Mouse (Mus musculus) layer of hippocampus, adult 9-11 months (tissue): ENCODE results near the gene Cdhr3.
A peak's percentile ranks its signal among the peaks of the same experiment; 100 is the strongest.

Experiments
- DNase-seq: peaks from one replicate; pipeline ENCODE4 v3.0.0; 2022

Gene Cdhr3

DNA sequence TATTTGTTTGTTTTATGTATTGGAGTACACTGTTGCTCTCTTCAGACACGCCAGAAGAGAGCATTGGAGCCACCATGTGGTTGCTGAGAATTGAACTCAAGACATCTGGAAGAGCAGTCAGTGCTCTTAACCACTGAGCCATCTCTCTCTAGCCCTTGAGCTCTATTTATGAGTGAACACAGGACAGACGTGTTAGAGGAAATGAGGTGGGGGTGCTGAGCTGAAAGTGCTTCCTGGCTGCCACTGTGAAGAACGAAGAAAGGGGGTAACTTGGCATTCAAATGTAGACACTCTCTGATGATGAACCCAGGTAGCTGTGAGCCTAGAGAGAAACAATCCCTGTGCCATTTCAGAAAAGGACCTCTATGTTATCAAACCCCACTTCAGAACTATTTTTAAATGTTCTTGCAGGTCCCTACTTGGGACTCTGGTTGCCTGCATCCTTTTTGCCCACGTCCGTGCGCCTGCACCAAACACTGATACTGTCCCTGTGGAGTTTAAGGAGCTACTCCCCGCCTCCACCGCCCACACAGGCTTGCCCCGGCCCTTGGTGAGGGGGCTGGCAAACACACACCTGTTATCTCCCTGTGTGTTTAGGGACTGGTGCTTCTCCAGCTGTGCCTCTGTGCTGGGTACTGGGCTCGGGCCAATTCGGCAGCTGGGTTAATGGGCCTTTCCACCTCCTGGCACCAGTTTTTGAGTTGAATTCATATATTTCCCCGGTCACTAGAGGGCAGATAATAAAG, 58.2 kb downstream of the Cdhr3 start:
- DNase-seq = no peak

DNA sequence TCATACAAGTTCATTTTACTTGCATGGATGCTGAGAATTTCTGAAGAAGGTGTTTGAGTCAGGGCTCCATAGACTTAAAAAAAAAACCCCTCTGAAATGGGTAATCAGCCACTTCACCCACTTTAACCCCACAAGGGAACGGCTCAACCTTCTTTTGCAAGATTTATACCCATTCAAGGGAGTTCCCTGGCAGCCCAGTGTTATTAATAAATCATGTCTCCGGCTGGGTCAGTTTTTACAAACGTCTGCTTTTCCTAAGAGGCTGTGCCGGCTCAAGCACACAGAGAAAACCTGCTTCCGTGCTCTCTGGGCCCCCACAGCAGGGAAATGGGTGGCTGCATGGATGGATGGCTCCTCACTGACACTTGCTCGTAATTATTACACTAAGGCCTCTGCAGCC, 59.5 kb downstream of the Cdhr3 start:
- DNase-seq = no peak

DNA sequence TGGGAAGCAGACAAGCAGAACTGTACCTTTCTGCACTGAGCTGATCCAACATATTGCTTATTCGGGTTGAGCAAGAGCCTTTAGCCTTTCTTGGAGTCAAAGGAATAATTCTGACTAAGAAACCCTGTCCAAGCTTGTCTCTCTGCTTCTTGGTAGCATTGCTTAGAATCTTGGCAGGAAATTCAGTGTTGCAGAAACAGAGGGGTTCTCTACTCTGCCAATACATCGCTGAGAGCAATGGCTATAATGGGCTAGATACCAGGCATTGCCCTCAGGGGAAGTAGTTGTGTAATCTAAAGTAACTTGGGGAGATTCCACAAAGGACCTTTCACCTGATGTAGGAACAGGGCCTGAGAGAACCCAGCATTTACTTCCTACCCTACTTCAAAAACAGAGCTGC, 62.1 kb downstream of the Cdhr3 start:
- DNase-seq = no peak

DNA sequence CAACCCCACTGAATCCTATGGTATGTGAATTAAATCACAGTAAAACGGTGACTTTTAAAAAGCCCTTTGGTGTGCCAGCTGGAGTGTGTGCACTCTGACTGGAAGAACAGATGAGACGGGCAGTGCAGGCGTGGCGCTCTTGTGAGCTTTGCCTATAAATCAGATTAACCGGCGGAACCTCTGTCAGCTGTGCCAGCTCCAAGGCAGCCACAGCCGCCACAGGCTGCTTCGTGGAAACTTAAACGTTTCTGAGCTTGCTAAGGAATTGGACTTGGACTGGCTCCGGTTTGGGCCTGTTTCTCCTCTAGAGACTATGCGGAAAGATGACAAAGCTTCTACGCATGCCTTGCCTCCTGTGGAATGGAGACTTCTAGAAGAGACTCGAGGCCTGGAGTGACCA, 62.6 kb downstream of the Cdhr3 start:
- DNase-seq = no peak

DNA sequence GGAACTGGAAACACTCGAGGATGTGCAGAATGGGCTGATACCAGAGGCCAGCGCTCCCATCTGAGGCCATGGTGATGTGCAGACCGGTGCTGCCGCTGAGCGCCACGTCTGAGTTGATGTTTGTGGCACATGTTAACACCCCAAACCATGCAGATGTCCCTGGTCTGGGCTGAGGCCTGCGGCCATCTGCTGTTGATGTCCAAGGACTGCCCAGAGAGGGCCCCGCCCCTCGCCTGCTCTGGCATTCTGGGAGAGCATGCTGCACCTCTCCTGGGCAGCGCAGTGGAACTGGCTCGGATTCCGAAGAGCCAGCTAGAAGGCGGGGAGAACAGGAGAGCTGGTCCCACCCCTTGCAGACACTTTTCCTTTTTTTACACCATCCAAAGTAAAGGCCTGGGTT, 64.0 kb downstream of the Cdhr3 start:
- DNase-seq = no peak

DNA sequence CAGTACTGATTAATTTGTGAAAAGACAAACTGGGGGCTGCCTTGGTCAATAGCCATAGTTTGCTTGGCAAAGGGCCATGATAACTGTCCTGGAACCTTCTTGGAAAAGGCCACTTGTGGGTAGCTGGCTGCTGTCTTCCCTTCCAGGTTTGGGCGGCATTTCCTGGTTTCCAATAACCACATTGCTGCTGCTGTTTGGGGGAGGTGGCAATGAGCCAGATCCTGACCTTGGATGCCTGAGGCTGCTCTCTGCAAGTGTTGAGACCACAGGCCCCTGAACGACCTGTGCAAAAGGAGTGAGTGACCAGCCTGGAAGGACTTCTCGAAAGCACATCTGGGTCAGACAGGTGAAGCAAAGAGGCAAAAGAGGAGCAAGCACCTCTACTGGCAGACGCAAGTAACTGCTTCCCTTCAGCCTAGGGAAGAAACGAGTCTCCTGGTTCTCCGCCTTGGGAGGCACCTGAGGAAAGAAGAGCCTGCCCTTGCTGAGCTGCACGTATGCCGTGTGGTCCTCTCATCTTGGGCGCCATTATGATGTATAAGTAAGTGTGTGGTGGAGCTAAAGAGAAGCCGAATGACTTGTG, 64.5 kb downstream of the Cdhr3 start:
- no peak for DNase-seq

DNA sequence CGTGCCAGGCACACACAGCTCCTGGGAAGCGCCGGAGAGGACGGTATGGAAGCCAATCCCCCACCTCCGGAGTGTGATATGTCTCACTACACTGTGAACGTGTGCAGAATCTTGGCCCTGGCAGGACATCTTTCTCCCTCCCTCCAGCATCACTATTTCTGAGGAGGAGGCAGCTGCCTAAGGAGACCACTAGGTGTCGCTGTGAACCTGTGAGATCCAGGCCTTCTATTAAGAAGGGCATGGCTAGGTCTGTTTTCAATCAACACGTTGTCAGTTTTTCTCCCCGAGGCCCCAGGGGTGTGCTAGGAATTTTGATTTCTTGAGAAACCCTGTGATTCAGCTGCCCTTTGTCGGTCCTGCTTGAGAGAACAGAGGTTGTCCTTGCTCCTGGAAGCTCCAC, 65.6 kb downstream of the Cdhr3 start:
- DNase-seq = peak; percentile 73

DNA sequence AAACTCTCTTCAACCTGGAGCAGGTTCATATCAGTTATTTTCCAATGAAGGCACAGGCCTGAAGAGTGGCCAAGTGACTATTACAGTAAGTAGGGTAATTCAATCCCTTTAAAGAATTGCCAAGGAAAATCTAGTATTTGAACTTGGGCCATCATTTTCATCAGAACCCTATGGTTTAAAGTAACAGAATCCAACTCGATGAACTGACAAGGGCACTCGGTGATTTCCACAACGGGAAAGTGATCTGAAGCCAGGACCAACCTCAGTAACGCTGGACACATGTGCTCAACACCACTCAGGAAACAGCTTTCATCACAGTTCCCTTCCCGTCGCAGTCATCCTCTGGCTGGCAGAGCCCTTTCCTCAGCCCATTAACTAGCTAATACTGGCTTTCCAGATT, 68.2 kb downstream of the Cdhr3 start:
- DNase-seq = no peak

DNA sequence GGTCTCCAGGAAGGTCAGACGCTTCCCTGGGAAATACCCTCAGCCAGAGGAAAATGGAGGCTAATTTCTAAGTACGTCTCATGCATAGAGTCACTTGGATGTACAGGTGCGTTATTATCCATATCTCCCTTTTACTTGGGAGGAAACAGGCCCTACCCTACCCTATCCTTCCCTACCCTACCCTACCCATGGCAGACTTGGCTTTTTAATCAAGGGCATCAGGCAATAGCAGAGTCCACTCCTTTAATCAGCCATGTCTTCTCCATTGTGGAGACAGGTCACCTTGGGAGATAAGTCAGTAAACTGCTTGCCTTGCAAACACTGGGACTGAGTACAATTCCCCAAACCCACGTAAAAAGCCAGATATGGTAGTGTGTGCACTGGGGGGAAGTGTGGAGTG, 70.9 kb downstream of the Cdhr3 start:
- DNase-seq = no peak

DNA sequence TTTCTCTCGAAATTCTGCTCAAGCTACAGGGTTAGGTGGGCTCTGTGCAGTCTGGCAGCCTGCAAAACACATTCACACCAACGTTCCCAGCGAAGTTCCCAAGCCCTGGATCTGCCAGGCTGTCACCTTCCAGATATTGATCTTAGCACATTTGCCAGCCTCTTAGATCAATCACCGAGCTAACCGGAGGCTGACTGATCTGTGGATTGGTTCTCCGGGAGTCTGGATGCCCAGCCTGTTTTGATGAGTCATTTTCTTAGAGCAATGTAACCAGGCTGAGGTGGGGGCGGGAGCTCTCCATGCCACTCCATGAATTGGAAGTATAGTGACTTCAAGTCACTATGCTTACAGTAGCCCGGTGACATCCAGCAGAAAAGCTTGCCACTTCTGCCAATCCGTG, 71.5 kb downstream of the Cdhr3 start:
- no peak for DNase-seq

DNA sequence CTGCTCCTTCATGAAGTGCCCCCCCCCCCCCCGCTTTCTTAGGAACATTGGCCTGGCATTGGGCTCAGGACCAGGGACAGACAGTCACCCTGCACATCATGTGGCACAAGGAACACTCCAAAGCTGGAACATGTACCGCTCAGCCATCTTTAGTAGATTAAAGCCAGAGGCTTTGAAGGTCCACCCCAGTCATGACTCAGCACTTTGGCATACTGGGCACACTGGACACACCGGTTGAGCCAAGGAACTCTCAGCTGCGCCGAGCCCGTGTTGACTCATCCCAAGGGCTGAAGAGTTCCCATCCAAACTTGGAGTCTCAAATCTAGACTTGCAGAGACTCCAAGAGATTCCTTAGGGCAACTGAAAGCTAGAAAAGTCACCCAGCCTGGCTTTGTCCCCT, 72.7 kb downstream of the Cdhr3 start:
- no peak for DNase-seq

DNA sequence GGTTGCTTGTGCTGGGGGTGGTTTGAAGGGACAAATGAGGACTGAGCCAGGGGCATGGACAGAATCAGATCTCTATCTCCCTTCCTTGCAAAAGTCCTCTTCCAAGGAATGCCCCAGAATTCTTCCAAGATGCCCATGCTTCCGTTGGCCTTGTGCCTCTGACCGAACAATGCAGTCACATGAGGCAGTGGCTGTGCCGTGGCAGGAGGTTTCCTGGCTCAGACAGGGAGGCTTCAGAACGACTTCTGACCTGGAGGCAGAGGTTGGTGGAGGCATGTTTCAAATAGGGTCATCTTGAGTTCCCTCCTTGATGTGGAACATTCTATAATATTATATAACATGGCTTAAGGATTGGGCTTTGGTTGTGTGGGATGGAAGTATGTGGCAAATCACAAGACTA, 74.1 kb downstream of the Cdhr3 start:
- DNase-seq = no peak

DNA sequence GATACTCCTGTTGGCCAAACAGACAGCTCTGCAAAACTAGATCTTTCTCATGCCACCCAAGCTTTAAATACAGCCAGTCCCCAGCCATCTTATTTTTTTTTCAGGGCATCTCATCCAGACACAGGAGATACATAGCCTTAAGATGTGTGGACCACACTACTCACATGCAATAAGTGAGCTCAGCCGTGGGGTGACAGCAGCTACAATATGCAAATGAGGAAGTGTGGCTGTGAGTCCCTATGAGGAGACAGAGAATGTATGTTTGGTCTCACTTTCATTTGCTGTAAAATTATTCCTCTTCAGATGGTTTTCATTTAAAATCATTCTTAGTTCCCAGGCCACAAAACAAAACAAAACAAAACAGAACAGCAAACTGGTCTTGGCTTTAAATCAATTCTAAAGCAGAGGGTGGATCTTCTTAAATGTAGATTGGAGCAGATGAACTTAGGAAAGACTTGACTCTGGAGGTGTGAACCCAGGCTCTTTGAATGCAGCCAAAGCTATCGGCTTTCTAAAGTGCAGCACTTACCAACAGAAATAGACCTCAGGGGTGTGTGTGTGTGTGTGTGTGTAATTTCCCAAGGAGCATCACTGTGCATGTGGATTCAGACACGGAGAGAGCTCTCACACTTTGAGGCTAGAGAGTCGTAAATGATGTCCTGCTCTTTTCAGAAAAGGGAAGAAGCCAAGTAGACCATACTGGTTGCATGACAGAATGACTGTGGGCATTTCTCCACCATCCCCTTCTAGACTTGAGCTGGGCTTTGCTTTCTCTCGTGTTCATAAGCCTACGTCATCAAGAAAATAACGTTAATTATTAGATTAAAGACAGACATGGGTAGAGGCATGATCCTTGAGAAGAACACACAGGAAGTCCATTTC, 75.6 kb downstream of the Cdhr3 start:
- no peak for DNase-seq

DNA sequence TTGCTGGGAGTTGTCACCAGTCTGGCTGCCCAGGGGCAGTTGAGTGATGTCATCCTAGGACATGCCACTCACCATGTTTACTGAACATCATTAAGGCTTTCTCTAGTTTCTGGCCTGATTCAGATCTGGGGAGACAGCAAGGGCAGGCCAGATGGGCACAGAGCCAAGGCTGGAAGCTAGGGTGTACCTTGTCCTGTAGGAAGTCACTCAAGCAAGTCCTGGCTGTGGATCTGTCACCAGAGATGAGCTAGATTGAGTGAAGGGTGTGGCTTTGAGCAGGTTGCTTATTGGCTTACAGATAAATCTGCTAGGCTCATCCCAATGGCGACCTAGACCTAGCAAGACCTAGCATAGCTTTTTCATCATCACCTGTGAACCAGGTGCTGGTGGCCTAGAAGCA, 77.6 kb downstream of the Cdhr3 start:
- no peak for DNase-seq

DNA sequence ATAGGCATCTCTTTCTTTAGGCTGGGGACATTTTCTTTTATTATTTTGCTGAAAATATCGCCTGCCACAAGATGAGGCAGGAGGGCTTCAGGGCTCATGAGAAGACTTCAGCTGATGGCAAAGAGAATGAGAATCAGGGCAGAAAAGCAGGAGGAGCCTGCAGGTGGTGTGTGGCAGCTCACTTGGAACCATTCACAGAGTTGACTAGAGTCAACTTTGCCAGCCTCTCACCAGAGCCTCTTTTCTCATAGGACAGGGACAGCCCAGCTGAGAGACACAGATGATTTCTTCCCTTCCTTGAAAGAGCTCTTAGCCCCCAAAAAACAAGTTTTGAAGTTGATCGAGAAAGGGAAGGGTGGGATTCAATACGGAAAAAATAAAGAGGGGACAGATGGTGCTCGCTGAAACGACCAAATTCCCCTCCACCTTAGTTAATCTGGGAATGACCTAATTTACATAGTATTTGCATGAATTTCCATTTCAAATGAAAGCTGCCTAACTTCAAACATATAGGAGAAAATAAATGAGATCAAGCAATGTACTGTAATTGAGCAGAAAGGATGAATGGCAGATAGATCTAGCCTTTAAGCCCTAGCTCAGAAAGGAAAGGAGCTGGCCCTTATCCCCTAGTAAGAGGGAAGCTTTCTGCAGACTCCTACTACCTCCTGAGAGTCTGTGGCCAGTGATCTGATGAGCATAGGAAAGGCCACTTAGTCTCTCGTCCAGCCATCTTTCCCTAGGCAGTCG, 78.5 kb downstream of the Cdhr3 start:
- DNase-seq = no peak

DNA sequence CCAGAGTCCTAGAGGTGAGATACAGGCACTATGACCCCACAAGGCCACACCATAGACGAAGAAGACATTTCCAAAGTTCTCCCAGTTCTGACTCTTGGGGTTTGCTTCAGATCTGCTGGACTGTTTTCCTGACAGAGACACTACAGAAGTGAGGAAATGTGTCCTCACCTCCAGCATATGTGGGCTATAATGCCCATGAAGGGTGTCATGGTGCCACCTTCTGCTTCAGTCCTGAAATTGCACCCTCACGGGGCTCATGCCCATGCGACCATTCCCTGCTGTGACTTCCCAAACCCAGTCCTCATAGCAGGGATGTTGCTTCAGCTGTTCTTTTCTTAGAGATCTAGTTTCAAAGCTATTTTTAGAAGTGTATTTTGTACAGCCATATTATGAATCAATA, 82.6 kb downstream of the Cdhr3 start:
- no peak for DNase-seq

DNA sequence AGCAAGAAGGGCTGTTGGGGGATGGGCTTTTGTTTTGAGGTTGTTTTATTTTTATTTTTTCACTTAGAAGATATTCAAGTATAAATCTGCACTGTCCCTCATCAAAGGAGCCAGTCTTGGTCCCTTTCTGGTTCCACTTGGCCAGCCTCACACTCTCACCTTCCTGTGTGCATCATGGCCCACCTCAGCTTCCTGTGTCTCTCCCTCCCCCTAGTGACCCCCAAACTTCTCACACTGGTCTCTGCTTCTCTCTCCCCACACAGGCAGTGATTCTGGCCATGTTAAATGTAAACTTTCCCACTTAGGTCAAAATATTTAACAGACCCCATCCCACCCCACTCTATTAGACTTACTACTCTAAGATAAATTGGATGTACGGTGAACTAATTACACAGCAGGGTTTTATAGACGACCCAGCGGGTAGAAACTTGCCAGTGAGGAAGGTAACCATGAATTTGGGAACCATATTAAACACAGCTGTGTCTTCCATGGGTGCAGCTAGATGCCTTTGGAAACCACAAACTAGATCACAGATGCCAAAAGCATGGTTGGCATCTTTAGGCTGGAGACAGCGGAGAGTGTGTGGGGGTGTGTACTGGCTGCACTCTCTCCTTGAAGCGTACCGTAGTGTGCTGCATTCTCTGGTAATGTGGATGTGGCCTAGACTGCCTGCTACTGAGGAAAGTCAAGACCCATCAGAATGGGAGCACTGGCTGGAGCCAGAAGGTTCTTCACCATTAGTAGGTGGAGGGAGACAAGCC, 83.3 kb downstream of the Cdhr3 start:
- no peak for DNase-seq

DNA sequence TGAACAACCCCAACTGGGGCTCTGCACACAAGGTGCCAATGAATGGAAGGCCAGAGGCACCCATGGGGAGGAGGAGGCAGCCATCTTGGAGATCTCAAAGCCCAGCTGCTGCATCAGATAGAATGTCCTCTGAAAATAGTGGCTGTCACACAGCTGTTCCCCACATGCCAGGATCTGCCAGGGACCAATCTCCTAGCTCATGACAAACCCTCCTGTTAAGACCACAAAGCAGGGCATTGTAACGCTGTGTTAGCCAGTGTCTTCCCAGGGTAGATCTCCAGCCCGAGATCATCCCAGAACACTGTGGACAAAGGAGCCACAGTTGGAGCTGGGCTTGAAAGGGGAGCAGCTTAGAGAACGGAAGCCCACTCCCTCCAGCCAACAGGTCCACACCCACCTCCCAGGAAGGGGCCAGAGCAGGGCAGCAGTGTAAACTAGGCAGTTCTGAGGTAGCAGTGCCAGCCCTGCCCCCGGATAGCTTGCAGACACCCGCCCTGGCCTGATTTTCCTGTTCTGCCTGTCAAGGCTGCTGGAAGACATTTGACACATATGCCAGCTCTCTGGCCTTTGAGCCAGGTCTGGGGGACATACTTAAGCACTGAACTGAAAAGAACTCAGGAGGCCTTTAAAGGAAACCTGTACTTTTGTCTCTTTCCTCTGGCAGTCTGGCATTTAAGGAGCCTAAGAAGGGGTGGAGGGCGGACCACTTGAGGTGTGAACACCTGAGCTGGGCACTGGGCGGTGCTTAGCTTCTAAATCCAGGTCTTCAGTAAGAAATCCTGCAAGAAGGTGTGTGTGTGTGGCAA, 84.2 kb downstream of the Cdhr3 start:
- DNase-seq = peak; percentile 77

DNA sequence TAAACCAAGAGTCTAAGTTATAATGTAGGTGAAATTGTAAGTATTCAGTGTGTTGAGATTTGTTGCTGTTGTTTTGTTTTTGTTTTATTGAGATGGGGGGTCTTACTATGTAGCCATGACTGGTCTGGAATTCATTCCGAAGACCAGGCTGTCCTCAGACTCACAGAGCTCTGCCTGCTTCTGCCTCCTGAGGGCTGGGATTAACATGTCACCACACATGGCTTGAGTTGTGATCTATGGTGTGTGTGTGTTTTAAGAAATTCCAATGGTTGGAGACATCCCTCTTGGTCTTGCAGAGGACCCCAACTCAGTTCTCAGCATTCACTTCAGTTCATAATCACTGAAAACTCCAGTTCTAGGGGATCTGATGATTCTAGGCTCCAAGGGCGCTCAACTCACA, 85.5 kb downstream of the Cdhr3 start:
- DNase-seq = no peak

DNA sequence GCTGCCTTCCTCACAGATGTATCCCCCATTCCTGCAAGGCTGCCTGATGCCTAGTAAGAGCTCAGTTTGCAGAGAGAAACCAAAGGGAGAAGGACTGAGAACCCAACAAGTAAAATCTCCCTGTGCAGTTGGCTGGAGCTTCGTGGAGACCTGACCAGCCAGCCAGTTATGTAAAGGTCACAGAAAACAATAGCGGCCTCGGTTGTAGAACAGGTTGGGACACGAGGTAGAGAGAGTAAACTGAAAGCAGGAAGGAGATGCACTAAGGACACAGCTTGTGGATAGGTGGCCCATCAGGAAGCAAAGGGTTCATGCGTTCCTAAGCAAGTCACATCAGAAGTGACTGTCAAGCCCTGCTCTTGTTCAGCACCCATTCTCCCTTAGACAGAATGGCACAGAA, 86.8 kb downstream of the Cdhr3 start:
- DNase-seq = no peak

DNA sequence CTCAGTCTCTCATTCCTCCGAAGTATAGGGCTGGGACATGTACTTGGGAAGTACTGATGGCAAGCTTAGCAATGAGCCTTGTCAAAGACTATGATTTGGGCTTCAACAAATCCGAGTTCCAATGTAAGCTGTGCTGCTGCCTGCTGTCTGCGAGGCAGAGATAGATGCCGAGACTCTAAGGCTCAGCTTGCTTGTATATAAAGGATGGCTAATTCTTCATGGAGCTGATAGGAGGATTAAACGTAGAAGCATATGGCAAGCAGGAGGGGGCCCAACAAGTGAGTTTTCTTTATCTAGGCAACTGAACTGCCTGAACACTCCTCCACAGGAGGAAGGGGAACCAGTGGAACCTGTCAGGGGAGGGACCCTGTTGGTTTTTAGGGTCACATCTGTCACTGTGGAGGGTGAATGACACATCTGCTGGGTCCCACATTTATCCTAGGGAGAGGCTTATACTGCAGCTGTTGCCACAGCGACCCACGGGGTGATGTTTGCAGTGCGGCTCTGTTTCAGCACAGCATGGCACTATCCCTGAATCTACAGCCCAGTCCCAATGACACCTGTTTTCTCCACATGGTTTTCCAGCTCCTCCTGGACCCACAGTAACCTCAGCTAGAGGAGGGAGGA, 89.2 kb downstream of the Cdhr3 start:
- no peak for DNase-seq
